Mouse (Mus musculus): ENCODE results near the gene Vpreb1. TPM values are rescaled to one million over a fixed set of nuclear protein-coding genes. Genes with fewer than 3 reads are reported as not detected.

Vpreb1 gene
- 1.4 and 2.7 TPM in 2 replicates for total RNA-seq (2023)

GRCm38 (mm10) chr16:16870617-16871331, at the start of gene Vpreb1, which contains the start of gene Top3b:
TSS of gene Vpreb1 (minus strand) at chr16:16870843.
TSS of gene Top3b (plus strand) at chr16:16870736.

GRCm38 (mm10) chr16:16896382-16897055, 25.9 kb upstream of the Vpreb1 start, which contains the start of gene Ppm1f:
TSS of gene Ppm1f (plus strand) at chr16:16896469.

GRCm38 (mm10) chr16:16863978-16864377, 6.7 kb downstream of the Vpreb1 start, which contains the start of gene Igll1:
TSS of gene Igll1 (minus strand) at chr16:16863985.

GRCm38 (mm10) chr16:16828757-16829615, 41.7 kb downstream of the Vpreb1 start, which contains the start of gene Spag6l:
TSS of gene Spag6l (minus strand) at chr16:16829456.

Other genes starting within 250 kb of the Vpreb1 start
- gene Olfr19, start 194.4 kb downstream of the Vpreb1 start, total RNA-seq (2023) = not detected in 2 replicates
- gene Spag6l, start 41.4 kb downstream of the Vpreb1 start, total RNA-seq (2023) = 4.9 and 6.5 TPM in 2 replicates
- 1.2 and 5.5 TPM in 2 replicates for gene Igll1, start 6.9 kb downstream of the Vpreb1 start, total RNA-seq (2023)
- 83.2 and 103 TPM in 2 replicates for gene Top3b, start 107 bp downstream of the Vpreb1 start, total RNA-seq (2023)
- 7.5 and 8.2 TPM in 2 replicates for gene Ppm1f, start 25.6 kb upstream of the Vpreb1 start, total RNA-seq (2023)
- gene Mapk1, start 112.5 kb upstream of the Vpreb1 start, total RNA-seq (2023) = 103 and 113 TPM in 2 replicates
- 0.28 and 0.48 TPM in 2 replicates for gene Ypel1, start 198.9 kb upstream of the Vpreb1 start, total RNA-seq (2023)
- 63.4 and 77.0 TPM in 2 replicates for gene Ppil2, start 240.4 kb upstream of the Vpreb1 start, total RNA-seq (2023)

Measured in neutrophil, adult 65 days (primary cell).